Mouse (Mus musculus) layer of hippocampus, adult 8-10 months (tissue): ENCODE measurements around the gene Tmod1. TPM values are rescaled to one million over a fixed set of nuclear protein-coding genes. Genes with fewer than 3 reads are reported as not detected.

ENCODE experiments used
- DNase-seq, 2 experiments: peaks; one replicate each; pipeline ENCODE4 v3.0.0; 2022; ENCODE audit warnings: low spot score in 2 of 2
- total RNA-seq, 4 experiments: library from RNA; stranded (reverse); gene quantifications; 2 replicates each; pipeline ENCODE4 v1.2.4; 2022

The Tmod1 gene
- total RNA-seq, 4 experiments from 2014 or later: 22.4 to 30.0 (median 28.9) TPM

DNA sequence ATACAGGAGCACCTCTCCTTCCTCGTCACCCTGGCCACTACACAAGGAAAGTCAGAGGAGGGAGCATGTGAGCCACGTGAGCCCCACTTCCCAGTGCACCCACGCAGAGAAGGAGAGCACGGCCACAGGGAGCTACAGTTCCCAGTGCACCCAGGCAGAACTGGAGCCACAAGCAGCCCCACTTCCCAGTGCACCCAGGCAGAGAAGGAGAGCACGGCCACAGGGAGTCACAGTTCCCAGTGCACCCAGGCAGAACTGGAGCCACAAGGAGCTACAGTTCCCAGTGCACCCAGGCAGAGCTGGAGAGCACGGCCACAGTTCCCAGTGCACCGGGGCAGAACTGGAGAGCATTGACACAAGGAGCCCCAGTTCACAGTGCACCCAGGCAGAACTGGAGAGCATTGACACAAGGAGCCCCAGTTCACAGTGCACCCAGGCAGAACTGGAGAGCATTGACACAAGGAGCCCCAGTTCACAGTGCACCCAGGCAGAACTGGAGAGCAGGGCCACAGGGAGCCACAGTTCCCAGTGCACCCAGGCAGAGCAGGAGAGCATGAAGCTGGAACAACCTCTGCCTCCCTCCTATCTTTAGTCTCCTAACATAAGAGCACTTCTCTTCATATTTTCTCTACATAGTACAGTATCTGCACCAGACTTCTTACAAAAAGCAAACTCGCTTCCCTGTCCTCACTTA is 90.7 kb downstream of the Tmod1 start:
- DNase-seq: no peak

DNA sequence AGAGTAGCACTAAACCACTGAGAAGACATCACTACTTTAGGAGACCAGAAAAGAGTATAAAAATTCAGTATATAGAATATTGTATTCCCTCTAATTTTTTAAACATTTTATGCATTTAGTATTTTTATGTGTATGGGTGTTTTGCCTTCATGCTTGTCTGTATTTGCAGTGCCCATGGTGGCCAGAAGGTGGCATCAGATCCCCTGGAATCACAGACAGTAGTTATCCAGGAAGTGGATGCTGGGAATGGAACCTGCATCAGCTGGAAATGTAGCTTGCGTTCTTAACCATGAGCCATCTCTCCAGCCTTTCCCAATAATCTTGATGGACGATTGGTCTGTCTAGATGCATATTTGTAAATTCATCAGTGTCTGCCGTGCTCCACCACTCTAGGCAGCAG is 91.5 kb downstream of the Tmod1 start:
- DNase-seq: peak in 1 of 2 experiments; percentile 46

DNA sequence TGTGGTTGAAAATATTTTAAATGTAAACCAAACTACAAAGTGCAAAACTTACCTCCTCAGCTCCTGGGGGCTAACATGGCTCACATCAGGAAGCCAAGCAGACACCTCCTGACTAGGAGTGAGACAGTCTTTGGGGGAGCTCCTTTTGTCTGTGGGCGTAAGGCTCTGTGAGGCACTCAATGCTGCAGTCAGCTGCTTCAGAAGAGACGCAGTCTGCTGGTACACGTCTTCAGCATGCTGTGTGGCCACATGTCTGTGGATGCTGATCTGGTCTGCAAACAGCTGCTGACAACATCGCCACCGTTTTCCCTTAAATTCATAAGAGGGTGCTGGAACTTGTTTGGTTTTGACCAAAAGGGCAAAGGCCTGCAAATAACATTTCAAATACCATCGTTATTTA is 93.1 kb downstream of the Tmod1 start:
- DNase-seq: no peak

DNA sequence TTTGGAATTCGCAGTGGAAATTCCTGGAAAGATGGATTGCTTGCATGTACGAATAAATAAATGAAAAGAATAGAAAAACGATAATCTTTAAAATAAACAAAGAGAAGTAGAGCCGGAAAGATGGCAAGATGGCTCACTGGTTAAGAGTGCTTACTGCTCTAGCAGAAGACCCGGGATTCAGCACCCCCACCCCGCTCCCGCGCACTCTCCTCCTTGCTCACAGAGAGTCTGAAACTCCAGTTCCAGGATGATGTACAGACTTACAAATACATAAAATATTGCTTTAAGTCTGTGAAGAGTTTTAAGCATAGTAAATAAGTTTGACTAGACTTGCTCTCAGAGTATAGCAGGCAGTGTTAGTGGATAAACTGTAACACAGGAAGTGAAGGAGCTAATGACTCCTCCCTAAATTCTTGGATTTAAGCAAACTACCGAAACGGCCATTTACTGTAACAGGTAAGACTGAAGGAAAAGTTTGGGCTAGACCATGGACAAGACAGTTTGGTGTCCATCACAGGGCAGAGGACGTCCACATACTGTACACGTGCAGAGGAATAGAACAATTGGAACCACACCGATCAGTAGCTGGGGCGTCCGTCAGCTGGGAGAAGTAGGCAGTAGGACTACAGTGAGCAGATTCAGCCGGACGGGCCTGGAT is 99.0 kb downstream of the Tmod1 start:
- no peak for DNase-seq

DNA sequence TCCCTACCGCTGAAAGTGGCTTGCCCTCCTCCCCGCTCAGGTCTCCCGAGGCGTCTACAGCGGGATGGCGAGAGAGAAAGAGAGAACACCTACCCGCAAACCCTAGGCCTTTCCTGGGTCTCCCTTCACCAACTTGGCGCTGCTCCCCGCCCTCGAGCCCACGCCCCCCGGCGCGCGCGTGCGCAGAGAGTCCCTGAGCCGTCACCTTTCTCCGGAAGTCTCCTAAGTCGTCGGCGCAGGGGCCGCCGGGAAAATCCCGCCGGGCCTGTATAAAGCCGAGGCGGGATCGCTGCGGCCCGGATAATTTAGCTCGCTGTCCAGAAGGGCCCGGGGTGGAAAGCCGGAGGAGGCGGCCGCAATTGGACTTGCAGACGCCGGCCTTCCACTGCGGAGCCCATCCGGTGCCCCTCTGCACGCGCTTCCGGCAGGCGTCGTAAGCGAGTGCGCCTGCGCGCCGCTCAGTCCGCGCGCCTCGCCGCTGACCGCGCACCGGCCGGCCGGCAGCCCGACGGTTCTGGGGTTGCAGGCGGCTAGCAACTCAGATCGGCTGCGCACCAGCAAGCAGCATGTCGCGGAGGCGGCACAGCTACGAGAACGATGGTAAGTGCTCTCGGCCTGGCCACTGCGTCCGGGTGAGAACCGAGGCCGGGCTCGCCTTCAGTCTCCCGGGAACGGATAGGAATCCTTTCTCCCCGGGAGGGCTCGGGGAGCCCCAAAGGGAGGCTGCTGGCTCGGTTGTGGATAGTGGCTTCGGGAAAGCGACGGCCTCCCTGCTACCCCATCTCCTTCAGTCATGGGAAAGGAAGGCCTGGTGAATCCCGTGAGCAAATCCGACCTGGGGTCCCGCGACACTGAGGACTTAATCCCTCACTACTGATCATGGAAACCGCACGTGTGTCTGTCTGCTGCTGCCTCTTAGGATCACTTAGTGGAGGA is 99.8 kb downstream of the Tmod1 start, which contains the start of the genes Ncbp1 and Tstd2:
Ncbp1 (plus strand) TSS at position 327 of the 936 bp plus-strand sequence.
Tstd2 (minus strand) TSS at position 408 of the 936 bp plus-strand sequence.
- peak; percentile 81 to 91 for DNase-seq

DNA sequence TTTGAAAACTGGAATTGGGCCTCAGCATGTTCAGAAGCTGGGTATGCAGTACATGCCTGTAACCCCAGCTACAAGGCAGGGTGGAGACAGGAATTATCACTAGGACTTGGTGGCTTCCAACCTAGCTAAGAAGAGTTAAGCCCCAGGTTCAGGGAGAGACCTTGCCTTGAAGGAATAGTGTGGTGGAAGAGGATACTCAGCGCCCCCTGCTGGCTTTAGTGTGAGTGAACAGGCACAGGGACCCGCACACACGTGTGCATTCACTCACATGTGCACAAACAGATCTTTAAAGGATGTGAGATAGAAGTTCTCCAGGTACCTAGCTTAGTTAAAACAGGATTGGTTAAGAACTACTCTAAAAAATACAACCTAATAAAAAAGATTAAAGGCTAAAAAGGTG is 105.6 kb downstream of the Tmod1 start:
- DNase-seq: no peak

DNA sequence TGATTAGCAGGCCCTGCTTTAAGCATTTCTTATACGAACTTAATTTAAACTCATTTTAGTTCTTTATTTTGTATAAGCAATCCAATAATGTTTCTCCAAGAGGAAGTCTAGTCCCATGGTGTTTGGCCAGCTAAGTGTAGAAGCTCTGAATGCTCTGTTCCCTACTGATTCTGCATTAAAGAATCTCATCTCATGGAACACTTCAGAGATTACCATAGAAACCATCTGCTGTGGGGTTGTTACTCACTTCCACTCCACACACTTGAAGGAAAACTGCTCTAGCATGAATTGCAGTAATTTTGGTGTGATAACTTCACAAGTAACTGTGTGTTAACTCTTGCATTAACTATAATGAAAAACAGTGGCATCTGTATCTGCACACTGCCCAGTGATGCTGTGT is 108.1 kb downstream of the Tmod1 start:
- DNase-seq: no peak

DNA sequence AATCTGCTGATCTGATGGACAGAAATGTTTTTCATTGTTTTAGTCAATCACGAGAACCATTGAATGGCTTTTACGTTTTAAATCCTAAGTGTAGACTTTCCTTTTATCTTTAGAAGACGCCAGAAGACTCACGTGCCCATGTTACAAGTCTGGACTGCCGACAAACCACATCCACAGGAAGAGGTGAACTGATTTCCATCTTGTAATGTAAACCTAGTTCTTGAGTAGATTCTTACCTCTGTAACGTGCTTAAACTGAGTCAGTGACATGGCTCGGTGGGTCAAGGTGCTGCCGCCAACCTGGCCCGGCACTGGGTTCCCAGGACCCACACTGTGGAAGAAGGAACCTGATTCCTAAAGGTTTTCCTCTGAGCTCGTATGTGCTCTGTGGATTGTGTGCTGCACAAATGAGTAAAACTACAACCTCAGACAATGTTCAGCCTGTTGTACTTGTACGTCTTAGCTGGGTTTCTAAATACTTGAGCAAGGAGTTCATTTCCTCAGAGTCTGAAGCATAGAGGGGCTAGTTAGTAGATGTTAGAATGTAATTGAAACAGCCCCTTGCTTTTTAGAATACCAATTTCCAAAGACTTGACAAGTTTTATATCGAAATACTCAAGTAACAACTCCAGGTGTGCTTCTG is 113.3 kb downstream of the Tmod1 start:
- no peak for DNase-seq

DNA sequence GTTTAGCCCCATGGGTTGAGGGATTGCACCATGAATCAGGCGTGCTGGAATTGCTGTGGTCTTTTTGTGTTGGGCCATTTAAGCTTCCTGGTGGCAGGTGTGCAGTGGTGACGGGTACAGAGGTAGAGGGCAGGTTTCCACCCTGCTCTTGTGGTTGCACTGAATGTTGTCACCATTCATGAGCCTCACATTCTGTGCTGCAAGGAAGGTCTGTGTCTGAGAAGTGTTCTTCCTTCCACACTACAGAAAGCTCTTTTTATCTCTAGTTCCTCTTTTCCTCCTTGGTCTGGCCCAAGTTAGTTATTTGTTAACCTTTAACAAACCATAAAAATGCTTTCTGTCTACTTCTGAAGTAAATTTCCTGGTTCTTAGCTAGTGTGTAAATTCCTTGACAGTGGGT is 125.3 kb downstream of the Tmod1 start:
- no peak for DNase-seq

Other genes with a start within 250 kb of the Tmod1 start
- 10 to 100 TPM in 1 of 4 experiments, 1 to 10 TPM in 3; 7.3 to 11.5 (median 8.8) TPM for gene Aldh1b1, start 239.9 kb upstream of the Tmod1 start, total RNA-seq
- 1 to 10 TPM in 1 of 4 experiments, under 1 TPM in 3; 0.43 to 1.3 (median 0.66) TPM for gene Igfbpl1, start 212.0 kb upstream of the Tmod1 start, total RNA-seq
- gene Stra6l, start 190.3 kb upstream of the Tmod1 start, total RNA-seq: under 1 TPM in 2 of 4 experiments, not detected in 2; 0.13 to 0.14 TPM
- gene Ccdc180, start 148.6 kb upstream of the Tmod1 start, total RNA-seq: under 1 TPM; 0.21 to 0.70 (median 0.36) TPM
- 10 to 100 TPM; 28.0 to 31.6 (median 29.1) TPM for gene Tdrd7, start 73.6 kb upstream of the Tmod1 start, total RNA-seq
- 10 to 100 TPM; 46.8 to 57.7 (median 53.6) TPM for gene Ncbp1, start 99.7 kb downstream of the Tmod1 start, total RNA-seq
- 10 to 100 TPM; 17.1 to 22.0 (median 18.7) TPM for gene Tstd2, start 99.8 kb downstream of the Tmod1 start, total RNA-seq
- 10 to 100 TPM; 14.3 to 19.9 (median 17.9) TPM for gene Xpa, start 157.4 kb downstream of the Tmod1 start, total RNA-seq